Mouse (Mus musculus) CH12.LX (cell line): Measurements from ENCODE around the gene Dhdh. TPM values are rescaled to one million over a fixed set of nuclear protein-coding genes. Genes with fewer than 3 reads are reported as not detected.
A peak's percentile ranks its signal among the peaks of the same experiment; 100 is the strongest.

Experiments used
- DNase-seq: peaks from one replicate; pipeline ENCODE4 v3.0.0-alpha.2; 2013; ENCODE audit errors: extremely low read depth
- H3K27ac ChIP-seq: 2 replicates; pipeline ENCODE4 v1.5.1; 2012; ENCODE audit warnings: low read depth, mild to moderate bottlenecking, control low read depth, moderate library complexity; ENCODE audit not compliant: insufficient read depth
- H3K27me3 ChIP-seq: replicated peaks from 2 replicates; pipeline ENCODE3; 2012; ENCODE audit warnings: inconsistent platforms
- H3K36me3 ChIP-seq, 2 experiments: replicated peaks in 1 of 2; 2 replicates each; pipeline versions ENCODE3 to v1.6.1; 2012; ENCODE audit warnings: inconsistent platforms in 1 of 2, low read length in 1 of 2, mild to moderate bottlenecking in 1 of 2, mixed read lengths in 1 of 2, moderate library complexity in 1 of 2; ENCODE audit not compliant: control insufficient read depth in 1 of 2, insufficient read depth in 1 of 2
- H3K4me1 ChIP-seq, 2 experiments: 2 replicates each; pipeline ENCODE4 v1.6.1; 2012; ENCODE audit warnings: inconsistent platforms in 1 of 2, moderate library complexity in 1 of 2; ENCODE audit not compliant: insufficient read depth in 2 of 2, control insufficient read depth in 1 of 2
- H3K4me2 ChIP-seq: 2 replicates; pipeline ENCODE4 v1.6.1; 2012; ENCODE audit warnings: low read depth, mild to moderate bottlenecking, control low read depth; ENCODE audit not compliant: poor library complexity, insufficient read depth, severe bottlenecking
- H3K4me3 ChIP-seq, 3 experiments: fragments of 150-350 bp in 1 of 3; sonication (generic) in 1 of 3; replicated peaks in 1 of 3; 2 replicates each; pipeline versions ENCODE3 to v1.5.1; 2011 to 2012; ENCODE audit warnings: low read depth in 2 of 3, low read length in 2 of 3, mild to moderate bottlenecking in 2 of 3, moderate library complexity in 2 of 3, control low read depth in 1 of 3, improper control_type of control experiment in 1 of 3, inconsistent platforms in 1 of 3, mixed read lengths in 1 of 3; ENCODE audit not compliant: poor library complexity in 1 of 3
- H3K79me2 ChIP-seq: replicated peaks from 2 replicates; pipeline ENCODE4 v1.6.1; 2012; ENCODE audit warnings: mild to moderate bottlenecking, moderate library complexity; ENCODE audit not compliant: control insufficient read depth, poor library complexity, insufficient read depth, severe bottlenecking; ENCODE audit errors: extremely low read depth
- H3K9ac ChIP-seq: 2 replicates; pipeline ENCODE4 v1.6.1; 2012; ENCODE audit warnings: low read depth, mild to moderate bottlenecking, control low read depth, moderate library complexity; ENCODE audit not compliant: insufficient read depth
- H3K9me3 ChIP-seq: replicated peaks from 2 replicates; pipeline ENCODE3; 2012; ENCODE audit warnings: low read length, inconsistent platforms, mixed read lengths
- BHLHE40 ChIP-seq: IDR thresholded peaks from 2 replicates; pipeline ENCODE4 v1.6.1; 2011; ENCODE audit warnings: mild to moderate bottlenecking, low read depth, low read length, improper control_type of control experiment
- CHD1 ChIP-seq: IDR thresholded peaks from 2 replicates; pipeline ENCODE4 v1.6.1; 2012; ENCODE audit warnings: low read depth, low read length, improper control_type of control experiment, inconsistent platforms
- E2F4 ChIP-seq: IDR thresholded peaks from 2 replicates; pipeline ENCODE4 v1.6.1; 2011; ENCODE audit warnings: low read depth, low read length, improper control_type of control experiment; ENCODE audit not compliant: insufficient replicate concordance
- ETS1 ChIP-seq: conservative IDR thresholded peaks from 2 replicates; pipeline ENCODE4 v1.6.1; 2012; ENCODE audit warnings: low read depth, mild to moderate bottlenecking, inconsistent platforms, low read length, improper control_type of control experiment, moderate library complexity
- GABPA ChIP-seq: IDR thresholded peaks from 2 replicates; pipeline ENCODE4 v1.6.1; 2012; ENCODE audit warnings: low read depth, low read length, improper control_type of control experiment, inconsistent platforms; ENCODE audit not compliant: insufficient replicate concordance
- KAT2A ChIP-seq: IDR thresholded peaks from 2 replicates; pipeline ENCODE4 v1.6.1; 2012; ENCODE audit warnings: low read length, improper control_type of control experiment, inconsistent platforms; ENCODE audit not compliant: insufficient replicate concordance
- MAFK ChIP-seq: IDR thresholded peaks from 2 replicates; pipeline ENCODE4 v1.6.1; 2011; ENCODE audit warnings: low read length, improper control_type of control experiment; ENCODE audit not compliant: insufficient replicate concordance
- PAX5 ChIP-seq: IDR thresholded peaks from 2 replicates; pipeline ENCODE4 v1.6.1; 2012; ENCODE audit warnings: low read length, inconsistent platforms, mixed read lengths
- POLR2AphosphoS2 ChIP-seq: IDR thresholded peaks from 2 replicates; pipeline ENCODE4 v1.6.1; 2011; ENCODE audit warnings: low read depth, low read length, improper control_type of control experiment
- RCOR1 ChIP-seq: conservative IDR thresholded peaks from 2 replicates; pipeline ENCODE4 v1.6.1; 2012; ENCODE audit warnings: low read depth, mild to moderate bottlenecking, inconsistent platforms, low read length, improper control_type of control experiment
- SIN3A ChIP-seq: IDR thresholded peaks from 2 replicates; pipeline ENCODE4 v1.6.1; 2012; ENCODE audit warnings: low read length, improper control_type of control experiment, inconsistent platforms
- SMC3 ChIP-seq: IDR thresholded peaks from 2 replicates; pipeline ENCODE4 v1.6.1; 2011; ENCODE audit warnings: low read depth, low read length, improper control_type of control experiment
- TBP ChIP-seq: conservative IDR thresholded peaks from 2 replicates; pipeline ENCODE4 v1.6.1; 2011; ENCODE audit warnings: low read depth, low read length, improper control_type of control experiment
- USF2 ChIP-seq: conservative IDR thresholded peaks from 2 replicates; pipeline ENCODE4 v1.6.1; 2011; ENCODE audit warnings: low read depth, low read length, improper control_type of control experiment
- ZKSCAN1 ChIP-seq: IDR thresholded peaks from 2 replicates; pipeline ENCODE4 v1.6.1; 2012; ENCODE audit warnings: low read depth, inconsistent platforms, low read length, improper control_type of control experiment, borderline replicate concordance
- ZMIZ1 ChIP-seq: IDR thresholded peaks from 2 replicates; pipeline ENCODE4 v1.6.1; 2012; ENCODE audit warnings: low read depth, mild to moderate bottlenecking, inconsistent platforms, low read length, improper control_type of control experiment
- ZNF384 ChIP-seq: IDR thresholded peaks from 2 replicates; pipeline ENCODE4 v1.6.1; 2012; ENCODE audit warnings: low read depth, low read length, improper control_type of control experiment, inconsistent platforms
- dilution Hi-C: fragments of 300-500 bp; cut with MboI; formaldehyde crosslinking; loops from 2 replicates; pipeline ENCODE4 v1.14.3; 2020; ENCODE audit warnings: low sequenced_read_pairs; ENCODE audit not compliant: extremely low pct_unique_long_range_greater_than_20kb, extremely low pct_ligation_motif_present
- in situ Hi-C: fragments of 300-500 bp; cut with MboI; formaldehyde crosslinking; loops from 3 replicates; pipeline ENCODE4 v1.14.3; 2019; ENCODE audit warnings: low sequenced_read_pairs, low pct_ligation_motif_present, low pct_unique_long_range_greater_than_20kb, mixed read lengths
- polyA plus RNA-seq: library from polyadenylated mRNA; unstranded; fragments of >175 nt; gene quantifications from 2 replicates; pipeline ENCODE4 v1.2.1, GENCODE M21; 2012; ENCODE audit warnings: low read depth; ENCODE audit not compliant: insufficient read length
- total RNA-seq, 2 experiments: library from RNA; depleted of rRNA; stranded (reverse); fragments of 300-350 nt in 1 of 2; fragments of >200 nt in 1 of 2; gene quantifications; 2 replicates each; pipeline ENCODE4 v1.2.3; 2012 to 2014

Gene Dhdh
- total and polyA plus RNA-seq, 3 experiments, result 5.9 to 18.0 (median 7.2) TPM

- no peak overlapping the region for H3K27ac ChIP-seq
- H3K27me3 ChIP-seq, result no peaks in the 10 kb centered on the region
- TF ChIP-seq GABPA (no peak), SIN3A (no peak), SMC3 (no peak), E2F4 (no peak), ZKSCAN1 (no peak)
- no peaks in the 10 kb centered on the region for H3K9me3 ChIP-seq
- H3K4me3 ChIP-seq, result no peak overlapping the region
- no peak overlapping the region for H3K4me2 ChIP-seq
- peaks cover 26% of the 10 kb centered on the region for H3K79me2 ChIP-seq
- peaks cover 3 to 50% of the 10 kb centered on the region in 2 experiments; a peak in 3 of 4 replicates for H3K4me1 ChIP-seq
- no peak overlapping the region for H3K9ac ChIP-seq
- DNase-seq, result no peak
- in situ Hi-C loops (no loop called here), dilution Hi-C loops (no loop called here)
- H3K36me3 ChIP-seq, result peaks cover 17 to 52% of the 10 kb centered on the region in 2 experiments
Measured at GRCm38 (mm10) chr7:45436444-45436843, 52.2 kb downstream of the Dhdh start.

- in situ Hi-C loops, result no loop called here
- Histone ChIP-seq H3K27me3 (no peaks in the 10 kb centered on the region), H3K27ac (no peak overlapping the region; the same call in 1 of the 2 replicates), H3K9me3 (no peaks in the 10 kb centered on the region), H3K9ac (peak overlapping the region; percentile 69), H3K4me2 (peak overlapping the region; percentile 23), H3K36me3 (peaks cover 28 to 55% of the 10 kb centered on the region in 2 experiments), H3K79me2 (peaks cover 32% of the 10 kb centered on the region), H3K4me3 (peak overlapping the region; percentile 62 to 76 (median 72)), H3K4me1 (peaks cover 10 to 62% of the 10 kb centered on the region in 2 experiments; a peak in 3 of 4 replicates)
- dilution Hi-C loops, result no loop called here
- TF ChIP-seq KAT2A (no peak), CHD1 (no peak), ETS1 (no peak), BHLHE40 (no peak), ZMIZ1 (no peak), PAX5 (no peak), TBP (no peak), POLR2AphosphoS2 (no peak), SMC3 (no peak), USF2 (no peak), RCOR1 (no peak), ZNF384 (no peak), MAFK (no peak)
- DNase-seq, result no peak
Measured at GRCm38 (mm10) chr7:45435038-45435437, 53.6 kb downstream of the Dhdh start.
